Mouse (Mus musculus): ENCODE data around the gene Syap1. TPM values are rescaled to one million over a fixed set of nuclear protein-coding genes. Genes with fewer than 3 reads are reported as not detected.

Syap1 gene
- polyA plus RNA-seq, 1 experiment from 2014 or later: 63.5 TPM

Other genes starting within 250 kb of the Syap1 start
- gene Reps2, start 244.8 kb downstream of the Syap1 start, polyA plus RNA-seq (2018): 14.1 to 27.1 TPM (median 23.9 TPM) in 3 replicates
- gene Rbbp7, start 128.0 kb downstream of the Syap1 start, polyA plus RNA-seq (2018): 61.1 to 131 TPM (median 79.3 TPM) in 3 replicates
- gene Txlng, start 59.0 kb downstream of the Syap1 start, polyA plus RNA-seq (2018): 4.8 to 6.2 TPM (median 5.8 TPM) in 3 replicates
- gene Ctps2, start 12.8 kb upstream of the Syap1 start, polyA plus RNA-seq (2018): 46.0 to 55.3 TPM (median 47.7 TPM) in 3 replicates
- not detected in 3 replicates for gene S100g, start 76.2 kb upstream of the Syap1 start, polyA plus RNA-seq (2018)